Mouse (Mus musculus): ENCODE measurements around the gene Fbxw11.
"Not testable (repeated sequence)": the region's sequence is repeated elsewhere in the genome, so short reads cannot be mapped to it uniquely, and the experiment has no call there.

Fbxw11 gene

GRCm38 (mm10) chr11:32707481-32707880 lies 65.0 kb downstream of the Fbxw11 start:
- DNase-seq (ENCODE audit: low spot score in 2 of 2) = no peak

GRCm38 (mm10) chr11:32708739-32709501 lies 66.4 kb downstream of the Fbxw11 start:
- no peak for DNase-seq (ENCODE audit: low spot score in 2 of 2)

GRCm38 (mm10) chr11:32709563-32709962 lies 67.0 kb downstream of the Fbxw11 start:
- peak in 1 of 2 experiments; percentile 66 for DNase-seq (ENCODE audit: low spot score in 2 of 2)

GRCm38 (mm10) chr11:32714230-32714629 lies 71.7 kb downstream of the Fbxw11 start:
- no peak for DNase-seq (ENCODE audit: low spot score in 2 of 2)

- no peak for DNase-seq (ENCODE audit: low spot score in 2 of 2)
Measured at GRCm38 (mm10) chr11:32714896-32715295, 72.4 kb downstream of the Fbxw11 start.

- no peak for DNase-seq (ENCODE audit: low spot score in 2 of 2)
Measured at GRCm38 (mm10) chr11:32715495-32715894, 73.0 kb downstream of the Fbxw11 start.

- no peak for DNase-seq (ENCODE audit: low spot score in 2 of 2)
Measured at GRCm38 (mm10) chr11:32715970-32716369, 73.4 kb downstream of the Fbxw11 start.

- no peak for DNase-seq (ENCODE audit: low spot score in 2 of 2)
Measured at GRCm38 (mm10) chr11:32716876-32717275, 74.4 kb downstream of the Fbxw11 start.

GRCm38 (mm10) chr11:32717711-32718110 lies 75.2 kb downstream of the Fbxw11 start:
- not testable (repeated sequence) for DNase-seq (ENCODE audit: low spot score in 2 of 2)

GRCm38 (mm10) chr11:32718371-32718770 lies 75.8 kb downstream of the Fbxw11 start:
- DNase-seq (ENCODE audit: low spot score in 2 of 2) = no peak

GRCm38 (mm10) chr11:32718979-32719378 lies 76.5 kb downstream of the Fbxw11 start:
- DNase-seq (ENCODE audit: low spot score in 2 of 2) = no peak

GRCm38 (mm10) chr11:32722653-32723052 lies 80.1 kb downstream of the Fbxw11 start:
- no peak for DNase-seq (ENCODE audit: low spot score in 2 of 2)

- no peak for DNase-seq (ENCODE audit: low spot score in 2 of 2)
Measured at GRCm38 (mm10) chr11:32723287-32723686, 80.8 kb downstream of the Fbxw11 start.

- DNase-seq (ENCODE audit: low spot score in 2 of 2) = no peak
Measured at GRCm38 (mm10) chr11:32725171-32725570, 82.6 kb downstream of the Fbxw11 start.

GRCm38 (mm10) chr11:32732467-32732866 lies 89.9 kb downstream of the Fbxw11 start:
- DNase-seq (ENCODE audit: low spot score in 2 of 2) = no peak

- peak; percentile 38 to 42 for DNase-seq (ENCODE audit: low spot score in 2 of 2)
Measured at GRCm38 (mm10) chr11:32733195-32733594, 90.7 kb downstream of the Fbxw11 start.

- DNase-seq (ENCODE audit: low spot score in 2 of 2) = no peak
Measured at GRCm38 (mm10) chr11:32736371-32736770, 93.8 kb downstream of the Fbxw11 start.

- no peak for DNase-seq (ENCODE audit: low spot score in 2 of 2)
Measured at GRCm38 (mm10) chr11:32737729-32738128, 95.2 kb downstream of the Fbxw11 start.

- no peak for DNase-seq (ENCODE audit: low spot score in 2 of 2)
Measured at GRCm38 (mm10) chr11:32743891-32744290, 101.4 kb downstream of the Fbxw11 start.

GRCm38 (mm10) chr11:32744463-32744862 lies 101.9 kb downstream of the Fbxw11 start:
- no peak for DNase-seq (ENCODE audit: low spot score in 2 of 2)

GRCm38 (mm10) chr11:32745466-32745865 lies 102.9 kb downstream of the Fbxw11 start:
- no peak for DNase-seq (ENCODE audit: low spot score in 2 of 2)

GRCm38 (mm10) chr11:32746036-32746435 lies 103.5 kb downstream of the Fbxw11 start:
- DNase-seq (ENCODE audit: low spot score in 2 of 2) = no peak

- DNase-seq (ENCODE audit: low spot score in 2 of 2) = no peak
Measured at GRCm38 (mm10) chr11:32746475-32746874, 104.0 kb downstream of the Fbxw11 start.

- DNase-seq (ENCODE audit: low spot score in 2 of 2) = no peak
Measured at GRCm38 (mm10) chr11:32748800-32749199, 106.3 kb downstream of the Fbxw11 start.
